Mouse (Mus musculus) lung, embryonic 14.5 days (tissue): ENCODE data around the gene Zfp618. TPM values are rescaled to one million over a fixed set of nuclear protein-coding genes. Genes with fewer than 3 reads are reported as not detected.

Experiments used
- ATAC-seq: fragments of 200-750 bp; cut with Nextera tagmentation; 2 replicates; pipeline ENCODE4 v1.8.0; 2017; ENCODE audit warnings: mild to moderate bottlenecking, moderate TSS enrichment, moderate library complexity; ENCODE audit not compliant: insufficient read depth
- DNase-seq: peaks from one replicate; pipeline ENCODE4 v3.0.0-alpha.2; 2015
- H3K27ac ChIP-seq: fragments of 300-500 bp; sonication (generic); 2 replicates; pipeline ENCODE4 v1.5.1; 2014; ENCODE audit warnings: low read depth, mild to moderate bottlenecking, moderate library complexity
- H3K27me3 ChIP-seq: fragments of 300-500 bp; sonication (generic); 2 replicates; pipeline ENCODE4 v1.6.1; 2014; ENCODE audit warnings: low read length, control low read depth; ENCODE audit not compliant: insufficient read depth
- H3K36me3 ChIP-seq: fragments of 300-500 bp; sonication (generic); 2 replicates; pipeline ENCODE4 v1.6.1; 2014; ENCODE audit warnings: control low read depth; ENCODE audit not compliant: insufficient read depth
- H3K4me1 ChIP-seq: fragments of 300-500 bp; sonication (generic); 2 replicates; pipeline ENCODE4 v1.6.1; 2014; ENCODE audit warnings: antibody characterized with exemption, control low read depth; ENCODE audit not compliant: insufficient read depth
- H3K4me2 ChIP-seq: fragments of 300-500 bp; sonication (generic); 2 replicates; pipeline ENCODE4 v1.6.1; 2014; ENCODE audit warnings: mild to moderate bottlenecking
- H3K4me3 ChIP-seq: fragments of 300-500 bp; sonication (generic); 2 replicates; pipeline ENCODE4 v1.5.1; 2014; ENCODE audit warnings: low read depth, low read length
- H3K9ac ChIP-seq: fragments of 300-500 bp; sonication (generic); 2 replicates; pipeline ENCODE4 v1.6.1; 2014
- H3K9me3 ChIP-seq: fragments of 300-500 bp; sonication (generic); 2 replicates; pipeline ENCODE4 v1.6.1; 2016; ENCODE audit warnings: low read depth, low read length, control low read depth
- CTCF ChIP-seq: IDR thresholded peaks from 2 replicates; pipeline ENCODE4 v1.5.1; 2016; ENCODE audit warnings: antibody characterized with exemption, low read depth
- WGBS: fragments of 180-500 bp; shearing (Covaris S2); extraction: QIAGEN DNeasy Blood & Tissue Kit; methylation state at CpG from one replicate; pipeline ENCODE4 v1.1.7; 2014; 5-methylcytosine and 5-hydroxymethylcytosine counted together
- polyA plus RNA-seq: library from polyadenylated mRNA; unstranded; fragments of >200 nt; fragmentation: Nextera tagmentation; extraction: Ambion mirVana; gene quantifications from 2 replicates; pipeline ENCODE4 v1.2.1, GENCODE M21; 2014

The Zfp618 gene
- polyA plus RNA-seq, 1 experiment from 2014 or later, result 24.5 TPM

- no peak overlapping the region for H3K4me2 ChIP-seq
- H3K27me3 ChIP-seq, result no peaks in the 10 kb centered on the region
- H3K9ac ChIP-seq, result no peak overlapping the region
- H3K27ac ChIP-seq, result no peak overlapping the region
- peaks cover 4% of the 10 kb centered on the region; the same call in 1 of the 2 replicates for H3K36me3 ChIP-seq
- 82% methylated on average over 4 of the region's 4 CpGs for WGBS
- no peak overlapping the region for H3K4me3 ChIP-seq
- TF ChIP-seq CTCF, result peak; percentile 55
- H3K9me3 ChIP-seq, result no peaks in the 10 kb centered on the region
- DNase-seq (peak; percentile 65), ATAC-seq (peak; percentile 43; the same call in 1 of the 2 replicates)
- H3K4me1 ChIP-seq, result peaks cover 4% of the 10 kb centered on the region; the same call in 1 of the 2 replicates
Observed at GRCm38 (mm10) chr4:63019428-63019858, 54.1 kb downstream of the Zfp618 start.

DNA sequence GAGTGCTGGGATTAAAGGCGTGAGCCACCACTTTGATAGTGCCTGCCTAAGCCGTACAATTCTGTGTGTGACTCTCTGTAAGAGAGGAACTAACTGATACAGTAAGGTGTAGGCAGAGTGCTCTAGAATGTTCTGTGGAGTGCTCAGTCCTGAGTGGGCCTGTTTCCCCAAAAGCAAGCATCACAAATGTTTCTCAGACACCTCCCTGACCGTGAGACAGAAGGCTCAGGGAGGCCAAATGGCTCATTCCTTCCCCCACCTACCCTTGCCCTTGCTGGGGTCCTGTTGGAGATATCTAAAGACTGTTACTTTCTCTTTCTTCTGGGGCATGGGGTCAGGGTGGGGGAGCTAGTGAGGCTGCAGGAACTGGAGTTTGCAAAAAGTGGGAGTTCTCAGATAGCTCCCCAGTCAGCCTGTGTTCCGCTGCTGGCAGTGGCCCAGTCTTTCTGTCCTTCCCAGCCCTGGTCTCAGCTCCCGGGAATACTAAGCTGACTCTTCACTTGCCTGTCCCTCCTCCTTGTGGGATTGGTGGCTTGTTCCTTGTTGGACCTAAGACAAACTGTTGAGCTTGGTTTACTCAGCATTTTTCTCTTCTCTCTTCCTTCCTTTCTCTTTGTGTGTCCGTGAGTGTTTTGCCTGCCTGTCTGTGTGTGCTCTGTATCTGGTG is 55.8 kb downstream of the Zfp618 start:
- Histone ChIP-seq H3K27ac (peak overlapping the region; percentile 52; the same call in 1 of the 2 replicates), H3K4me1 (peaks cover 4% of the 10 kb centered on the region; the same call in 1 of the 2 replicates), H3K9me3 (no peaks in the 10 kb centered on the region), H3K9ac (no peak overlapping the region), H3K4me2 (no peak overlapping the region), H3K27me3 (no peaks in the 10 kb centered on the region), H3K4me3 (no peak overlapping the region), H3K36me3 (peaks cover 4% of the 10 kb centered on the region; the same call in 1 of the 2 replicates)
- DNase-seq (peak; percentile 56), ATAC-seq (peak; percentile 33; the same call in 1 of the 2 replicates)
- no peak for TF ChIP-seq CTCF
- 55% methylated on average over 6 of the region's 6 CpGs for WGBS

DNA sequence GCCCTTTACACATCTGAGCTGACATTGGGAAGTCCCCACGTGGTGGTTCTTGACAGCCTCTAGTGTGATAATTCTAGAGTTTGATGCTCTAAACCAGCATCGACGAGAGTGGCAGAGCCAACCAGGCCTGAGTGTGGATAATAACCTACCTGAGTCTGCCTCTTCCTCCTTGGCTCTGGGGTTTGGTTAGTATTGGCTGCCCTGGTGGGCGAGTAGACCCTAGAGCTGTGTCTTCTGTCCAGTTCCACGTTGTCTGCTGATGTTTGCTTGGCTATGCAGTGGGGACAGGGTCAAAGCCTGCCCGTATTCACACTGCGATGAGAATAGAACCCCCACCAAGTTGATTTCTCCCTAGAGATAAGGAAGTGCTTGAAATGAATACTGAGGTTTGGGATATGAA is 58.1 kb downstream of the Zfp618 start:
- WGBS, result 91% methylated on average over 7 of the region's 7 CpGs
- Histone ChIP-seq H3K9ac (no peak overlapping the region), H3K4me3 (no peak overlapping the region), H3K36me3 (peaks cover 3% of the 10 kb centered on the region; the same call in 1 of the 2 replicates), H3K27ac (no peak overlapping the region), H3K4me2 (no peak overlapping the region), H3K9me3 (no peaks in the 10 kb centered on the region), H3K27me3 (no peaks in the 10 kb centered on the region), H3K4me1 (peaks cover 4% of the 10 kb centered on the region; the same call in 1 of the 2 replicates)
- no peak for ATAC-seq
- no peak for TF ChIP-seq CTCF
- DNase-seq, result no peak

GRCm38 (mm10) chr4:63024098-63024497 is 58.7 kb downstream of the Zfp618 start:
- Histone ChIP-seq H3K9me3 (no peaks in the 10 kb centered on the region), H3K4me2 (no peak overlapping the region), H3K36me3 (no peaks in the 10 kb centered on the region), H3K27ac (no peak overlapping the region), H3K27me3 (no peaks in the 10 kb centered on the region), H3K4me1 (peaks cover 4% of the 10 kb centered on the region; the same call in 1 of the 2 replicates), H3K4me3 (no peak overlapping the region), H3K9ac (no peak overlapping the region)
- ATAC-seq (no peak), DNase-seq (no peak)
- no peak for TF ChIP-seq CTCF
- WGBS, result 97% methylated on average over 7 of the region's 7 CpGs

- TF ChIP-seq CTCF, result no peak
- peaks cover 4% of the 10 kb centered on the region; the same call in 1 of the 2 replicates for H3K4me1 ChIP-seq
- no peaks in the 10 kb centered on the region for H3K36me3 ChIP-seq
- H3K27ac ChIP-seq, result no peak overlapping the region
- H3K27me3 ChIP-seq, result no peaks in the 10 kb centered on the region
- H3K4me2 ChIP-seq, result no peak overlapping the region
- H3K9ac ChIP-seq, result no peak overlapping the region
- H3K4me3 ChIP-seq, result no peak overlapping the region
- 79% methylated on average over 9 of the region's 9 CpGs for WGBS
- DNase-seq, result no peak
- ATAC-seq, result no peak
- no peaks in the 10 kb centered on the region for H3K9me3 ChIP-seq
Observed at GRCm38 (mm10) chr4:63024734-63025256, 59.4 kb downstream of the Zfp618 start.

- H3K27ac ChIP-seq, result no peak overlapping the region
- H3K27me3 ChIP-seq, result no peaks in the 10 kb centered on the region
- no peak for TF ChIP-seq CTCF
- 88% methylated on average over 9 of the region's 9 CpGs for WGBS
- H3K4me2 ChIP-seq, result no peak overlapping the region
- H3K4me1 ChIP-seq, result peaks cover 4% of the 10 kb centered on the region; the same call in 1 of the 2 replicates
- no peaks in the 10 kb centered on the region for H3K9me3 ChIP-seq
- no peak for DNase-seq
- H3K9ac ChIP-seq, result no peak overlapping the region
- H3K36me3 ChIP-seq, result no peaks in the 10 kb centered on the region
- no peak overlapping the region for H3K4me3 ChIP-seq
- no peak for ATAC-seq
Observed at GRCm38 (mm10) chr4:63025306-63025705, 59.9 kb downstream of the Zfp618 start.

- Histone ChIP-seq H3K4me3 (no peak overlapping the region), H3K27ac (no peak overlapping the region), H3K27me3 (no peaks in the 10 kb centered on the region), H3K9ac (no peak overlapping the region), H3K9me3 (no peaks in the 10 kb centered on the region), H3K4me1 (0 out of 2 replicates have a peak, but pooled peaks cover 2% of the 10 kb centered on the region), H3K4me2 (no peak overlapping the region), H3K36me3 (no peaks in the 10 kb centered on the region)
- WGBS, result 84% methylated on average over 3 of the region's 3 CpGs
- TF ChIP-seq CTCF, result no peak
- no peak for ATAC-seq
- no peak for DNase-seq
Observed at GRCm38 (mm10) chr4:63026286-63026685, 60.9 kb downstream of the Zfp618 start.
